Mouse (Mus musculus) brain, embryonic 14.5 days (tissue): ENCODE measurements at regions not wholly inside any gene's neighbourhood (a gene's known extent, or its start where the extent isn't known, plus 50 kb on each side); places are given as distances from the start of the nearest gene placed in this dataset.

Experiments used
- DNase-seq: peaks from one replicate; pipeline ENCODE4 v3.0.0-alpha.2; 2011; ENCODE audit warnings: low read depth
- CTCF ChIP-seq: fragments of 200-500 bp; IDR thresholded peaks from 2 replicates; pipeline ENCODE4 v1.5.1; 2012; ENCODE audit warnings: inconsistent platforms, mild to moderate bottlenecking, moderate library complexity, borderline replicate concordance; ENCODE audit not compliant: insufficient read depth, insufficient read length; ENCODE audit errors: extremely low read depth
- POLR2A ChIP-seq: fragments of 200-500 bp; IDR thresholded peaks from 2 replicates; pipeline ENCODE4 v1.6.1; 2012; ENCODE audit warnings: mild to moderate bottlenecking, inconsistent platforms, borderline replicate concordance; ENCODE audit not compliant: poor library complexity, insufficient read depth, insufficient read length, severe bottlenecking; ENCODE audit errors: extremely low read depth

DNA sequence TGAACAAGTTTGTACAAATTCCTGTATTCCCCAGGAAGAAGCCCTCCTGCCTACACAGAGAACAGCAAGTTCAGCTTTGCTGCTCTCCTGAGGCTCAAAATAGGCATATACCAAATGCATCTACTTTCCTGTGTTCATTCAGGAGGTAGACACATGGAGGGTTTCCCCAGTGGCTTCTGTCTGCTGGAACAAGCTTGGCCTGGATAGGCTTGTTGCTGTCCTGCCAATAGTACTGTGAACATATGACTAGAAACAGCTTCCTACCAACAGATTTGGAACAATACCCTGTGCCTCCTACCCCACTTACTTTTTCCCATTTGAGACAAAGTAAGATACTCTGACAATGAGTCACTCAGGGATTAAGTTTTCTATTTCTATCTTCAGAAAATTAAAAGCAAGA is 93.8 kb upstream of the Wdpcp start:
- DNase-seq: no peak
- no peak for TF ChIP-seq CTCF
- no peak for TF ChIP-seq POLR2A

- no peak for DNase-seq
- TF ChIP-seq CTCF: no peak
Measured at GRCm38 (mm10) chr11:21470711-21471110, 99.7 kb upstream of the Ugp2 start.

DNA sequence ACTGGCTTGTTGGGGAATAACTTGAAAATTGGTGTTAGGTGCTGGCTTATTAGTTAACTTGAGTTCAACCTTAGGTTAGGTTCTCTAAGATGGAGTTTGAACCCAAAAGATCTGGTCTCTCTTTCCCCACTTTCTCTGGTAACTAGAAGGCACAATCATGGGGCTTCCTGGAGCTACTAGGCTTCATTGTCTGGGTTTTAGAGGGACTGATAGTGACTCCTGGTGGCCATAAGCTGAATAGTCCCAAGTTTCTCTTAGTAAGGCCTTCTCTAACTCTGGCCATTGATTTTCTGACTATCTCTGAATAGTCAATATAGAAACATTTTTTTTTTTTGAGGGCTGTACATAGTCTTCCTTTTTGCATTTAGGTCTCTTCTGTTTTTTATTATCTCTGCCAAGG is 97.5 kb upstream of the Ugp2 start:
- DNase-seq: no peak

GRCm38 (mm10) chr11:21460011-21460410 is 89.0 kb upstream of the Ugp2 start:
- TF ChIP-seq POLR2A (no peak), CTCF (no peak)
- DNase-seq: no peak

More for the DNA sequence above, 97.5 kb upstream of the Ugp2 start:
- TF ChIP-seq POLR2A (no peak), CTCF (no peak)

GRCm38 (mm10) chr11:21453308-21454106 is 82.5 kb upstream of the Ugp2 start:
- 0 out of 2 replicates have a peak, but pooled peaks have one; percentile 9 for TF ChIP-seq CTCF
- no peak for TF ChIP-seq POLR2A

DNA sequence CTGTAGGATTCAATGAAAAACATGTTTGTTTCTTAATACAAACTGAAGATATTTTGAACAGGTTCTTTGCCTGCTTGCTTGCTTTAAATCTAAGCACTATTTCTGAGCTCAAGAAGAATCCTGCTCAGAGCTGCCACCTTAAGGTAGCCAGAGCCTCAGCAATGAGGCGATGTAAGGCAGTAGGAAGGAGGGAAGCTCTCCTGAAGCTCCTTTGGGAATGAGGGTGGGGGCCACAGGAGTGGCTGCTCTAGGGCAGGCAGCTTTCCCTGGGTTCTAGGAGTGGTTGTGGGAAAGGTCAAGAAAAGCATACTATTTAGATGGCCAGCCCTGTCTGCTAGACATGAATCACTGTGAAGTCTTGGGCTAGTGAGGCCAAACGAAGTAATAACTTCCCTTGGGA is 62.7 kb upstream of the Ugp2 start:
- DNase-seq: peak; percentile 39
- TF ChIP-seq POLR2A: no peak
- peak; percentile 42; the same call in 1 of the 2 replicates for TF ChIP-seq CTCF

More at GRCm38 (mm10) chr11:21453308-21454106, 82.5 kb upstream of the Ugp2 start:
- DNase-seq: peak; percentile 72

GRCm38 (mm10) chr11:21430021-21430420 is 59.0 kb upstream of the Ugp2 start:
- TF ChIP-seq CTCF: no peak
- TF ChIP-seq POLR2A: no peak
- DNase-seq: no peak

- TF ChIP-seq POLR2A (no peak), CTCF (no peak)
- no peak for DNase-seq
Measured at GRCm38 (mm10) chr11:21428749-21429148, 57.7 kb upstream of the Ugp2 start.

GRCm38 (mm10) chr11:21428013-21428317 is 57.0 kb upstream of the Ugp2 start:
- TF ChIP-seq CTCF (no peak), POLR2A (no peak)
- DNase-seq: no peak

- no peak for TF ChIP-seq POLR2A
- DNase-seq: no peak
Measured at GRCm38 (mm10) chr11:21427291-21428012, 56.5 kb upstream of the Ugp2 start.

- DNase-seq: peak; percentile 13
- no peak for TF ChIP-seq CTCF
- TF ChIP-seq POLR2A: no peak
Measured at GRCm38 (mm10) chr11:21425480-21426101, 54.6 kb upstream of the Ugp2 start.

GRCm38 (mm10) chr11:21424345-21424744 is 53.3 kb upstream of the Ugp2 start:
- DNase-seq: no peak
- TF ChIP-seq CTCF: no peak
- TF ChIP-seq POLR2A: no peak
